Mouse (Mus musculus): ENCODE results near the gene Clk2. TPM values are rescaled to one million over a fixed set of nuclear protein-coding genes. Genes with fewer than 3 reads are reported as not detected.
A peak's percentile ranks its signal among the peaks of the same experiment; 100 is the strongest.

The Clk2 gene
- polyA plus RNA-seq, 1 experiment from 2014 or later: 32.2 TPM

DNA sequence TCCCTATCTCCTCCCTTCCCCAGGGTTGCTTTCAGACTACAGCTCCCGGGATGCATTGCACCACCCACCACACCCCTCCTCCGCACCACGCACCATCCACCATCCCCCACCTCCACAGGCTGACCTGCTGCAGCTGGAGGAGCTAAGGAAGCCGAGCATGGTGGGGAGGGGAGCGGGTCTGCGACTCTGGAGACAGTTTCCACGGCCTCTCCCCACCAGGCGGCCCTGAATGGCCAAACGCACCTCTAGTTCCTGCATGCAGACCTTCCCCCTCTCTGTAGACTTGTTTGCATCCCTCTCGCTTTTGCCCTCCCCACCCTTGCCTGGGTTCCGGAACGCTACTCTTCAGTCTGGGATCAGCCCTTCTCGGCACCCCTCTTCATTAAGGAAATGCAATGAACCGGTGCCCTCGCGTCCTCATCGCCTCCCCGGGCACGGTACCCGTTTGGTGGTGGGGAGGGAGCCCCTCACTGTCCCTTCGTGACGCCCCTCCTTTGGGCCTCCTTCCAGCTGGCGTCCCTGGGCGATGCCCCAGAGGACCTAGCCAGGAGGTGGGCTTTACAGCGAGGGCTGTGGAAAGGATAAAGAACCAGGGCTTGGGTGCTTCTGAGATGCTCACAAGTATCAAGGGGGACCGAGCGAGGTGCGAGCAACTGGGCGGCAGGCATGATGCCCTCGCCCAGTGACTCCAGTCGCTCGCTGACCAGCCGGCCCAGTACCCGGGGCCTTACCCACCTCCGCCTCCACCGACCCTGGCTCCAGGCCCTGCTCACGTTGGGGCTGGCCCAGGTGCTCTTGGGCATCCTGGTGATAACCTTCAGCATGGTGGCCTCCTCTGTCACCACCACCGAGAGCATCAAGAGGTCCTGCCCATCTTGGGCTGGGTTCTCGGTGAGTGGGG is 18.7 kb downstream of the Clk2 start, which contains the start of gene Fam189b:
TSS of gene Fam189b (plus strand) at position 86 of the 901 bp plus-strand sequence.
- Histone ChIP-seq H3K27me3 (ENCODE audit: insufficient read depth, poor library complexity, severe bottlenecking) (peaks cover 17% of the 10 kb centered on the region; the same call in 1 of the 2 replicates), H3K9me3 (no peaks in the 10 kb centered on the region), H3K4me3 (peak within 1 kb of the TSS; percentile 80), H3K27ac (peak within 1 kb of the TSS; percentile 92), H3K4me1 (peaks cover 63% of the 10 kb centered on the region), H3K36me3 (peaks cover 41% of the 10 kb centered on the region)
- peak; percentile 97 for DNase-seq (ENCODE audit: low spot score)
- WGBS: 6% methylated on average over 39 of the region's 39 CpGs

- peak overlapping the region; percentile 80 for H3K4me3 ChIP-seq
- DNase-seq (ENCODE audit: low spot score): no peak
- peaks cover 62% of the 10 kb centered on the region for H3K4me1 ChIP-seq
- WGBS: 70% methylated on average over 6 of the region's 6 CpGs
- peaks cover 44% of the 10 kb centered on the region for H3K36me3 ChIP-seq
- peak overlapping the region; percentile 92 for H3K27ac ChIP-seq
- no peaks in the 10 kb centered on the region for H3K9me3 ChIP-seq
- peaks cover 23% of the 10 kb centered on the region; the same call in 1 of the 2 replicates for H3K27me3 ChIP-seq (ENCODE audit: insufficient read depth, poor library complexity, severe bottlenecking)
Measured at GRCm38 (mm10) chr3:89183959-89184315, 19.3 kb downstream of the Clk2 start.

DNA sequence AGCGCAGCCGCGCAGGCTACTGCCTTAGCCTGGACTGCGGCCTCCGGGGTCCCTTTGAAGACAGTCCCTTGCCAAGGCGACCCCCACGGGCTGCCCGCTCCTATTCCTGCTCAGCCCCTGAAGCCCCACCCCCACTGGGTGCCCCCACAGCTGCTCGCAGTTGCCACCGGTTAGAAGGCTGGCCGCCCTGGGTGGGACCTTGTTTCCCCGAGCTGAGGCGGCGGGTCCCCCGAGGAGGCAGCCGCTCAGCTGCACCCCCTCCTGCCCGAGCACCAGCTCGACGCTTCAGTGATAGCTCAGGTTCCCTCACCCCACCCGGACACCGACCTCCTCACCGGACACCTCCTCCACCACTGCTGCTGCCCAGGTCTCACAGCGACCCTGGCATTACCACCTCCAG is 22.6 kb downstream of the Clk2 start:
- H3K27me3 ChIP-seq (ENCODE audit: insufficient read depth, poor library complexity, severe bottlenecking): peaks cover 23% of the 10 kb centered on the region; the same call in 1 of the 2 replicates
- 41% methylated on average over 23 of the region's 23 CpGs for whole genome bisulfite sequencing
- peaks cover 12% of the 10 kb centered on the region for H3K36me3 ChIP-seq
- peak overlapping the region; percentile 15; the same call in 1 of the 2 replicates for H3K4me3 ChIP-seq
- H3K9me3 ChIP-seq: no peaks in the 10 kb centered on the region
- peaks cover 57% of the 10 kb centered on the region for H3K4me1 ChIP-seq
- no peak for DNase-seq (ENCODE audit: low spot score)
- peak overlapping the region; percentile 2; the same call in 1 of the 2 replicates for H3K27ac ChIP-seq

DNA sequence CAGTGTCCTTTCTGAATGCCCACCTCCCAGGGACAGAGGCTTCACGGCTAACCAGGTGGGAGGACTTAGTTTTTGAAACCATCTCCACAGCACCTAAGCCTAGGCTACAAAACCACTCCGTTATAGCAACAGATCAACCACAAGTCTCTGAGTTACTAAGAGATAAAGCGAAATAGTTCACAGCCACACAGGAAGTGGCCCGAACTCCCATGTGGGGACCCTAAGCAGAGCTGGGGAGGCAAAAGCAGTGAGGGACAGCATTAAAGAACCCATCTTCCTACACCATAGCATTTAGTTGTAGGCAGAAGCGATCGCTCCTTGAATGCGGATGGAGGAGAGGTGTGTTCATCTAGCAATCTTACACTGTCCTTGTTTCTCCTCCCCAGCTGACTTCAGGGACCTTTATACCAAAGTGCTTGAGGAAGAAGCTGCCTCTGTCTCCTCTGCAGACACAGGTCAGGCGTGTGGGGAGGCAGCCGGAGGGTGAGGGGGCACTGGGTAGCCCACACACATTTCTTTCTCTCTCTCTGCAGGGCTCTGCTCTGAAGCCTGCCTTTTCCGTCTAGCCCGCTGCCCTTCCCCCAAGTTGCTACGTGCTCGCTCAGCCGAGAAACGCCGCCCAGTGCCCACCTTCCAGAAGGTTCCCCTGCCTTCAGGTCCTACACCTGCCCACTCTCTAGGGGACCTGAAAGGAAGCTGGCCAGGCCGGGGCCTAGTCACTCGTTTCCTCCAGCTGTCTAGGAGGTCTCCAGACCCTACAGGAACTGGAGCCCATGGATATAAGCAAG is 23.3 kb downstream of the Clk2 start:
- DNase-seq (ENCODE audit: low spot score): no peak
- Histone ChIP-seq H3K27me3 (ENCODE audit: insufficient read depth, poor library complexity, severe bottlenecking) (peaks cover 23% of the 10 kb centered on the region; the same call in 1 of the 2 replicates), H3K36me3 (peaks cover 9% of the 10 kb centered on the region), H3K27ac (0 out of 2 replicates have a peak overlapping the region, but pooled peaks have one; percentile 2), H3K4me3 (no peak overlapping the region), H3K4me1 (peaks cover 52% of the 10 kb centered on the region), H3K9me3 (no peaks in the 10 kb centered on the region)
- WGBS: 70% methylated on average over 18 of the region's 18 CpGs

DNA sequence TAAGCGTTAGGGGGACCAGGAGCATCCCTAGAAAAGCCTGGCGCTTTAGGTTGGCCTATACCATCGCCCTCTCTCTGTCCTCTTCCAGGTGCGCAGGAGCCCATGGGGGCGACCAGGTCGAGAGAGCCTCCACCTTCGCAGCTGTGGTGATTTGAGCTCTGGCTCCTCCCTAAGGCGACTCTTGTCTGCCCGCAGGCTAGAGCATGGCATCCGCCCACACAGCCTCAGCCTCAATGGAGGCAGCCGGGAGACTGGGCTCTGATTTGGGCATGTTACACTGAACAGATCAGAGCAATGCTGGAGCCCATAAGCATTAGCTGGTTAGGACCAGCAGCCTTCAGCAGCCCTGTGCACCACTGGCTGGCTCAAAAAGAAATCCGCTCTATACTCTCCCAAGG is 23.9 kb downstream of the Clk2 start:
- Histone ChIP-seq H3K4me3 (no peak overlapping the region), H3K4me1 (peaks cover 46% of the 10 kb centered on the region)
- 61% methylated on average over 12 of the region's 12 CpGs for WGBS

GRCm38 (mm10) chr3:89190436-89190835 is 25.8 kb downstream of the Clk2 start:
- Histone ChIP-seq H3K4me1 (peaks cover 27% of the 10 kb centered on the region), H3K27ac (no peak overlapping the region), H3K4me3 (no peak overlapping the region), H3K27me3 (ENCODE audit: insufficient read depth, poor library complexity, severe bottlenecking) (peaks cover 23% of the 10 kb centered on the region; the same call in 1 of the 2 replicates), H3K9me3 (no peaks in the 10 kb centered on the region), H3K36me3 (peaks cover 9% of the 10 kb centered on the region)
- DNase-seq (ENCODE audit: low spot score): no peak
- 73% methylated on average over 8 of the region's 8 CpGs for WGBS

More for the DNA sequence above, 23.9 kb downstream of the Clk2 start:
- Histone ChIP-seq H3K36me3 (peaks cover 9% of the 10 kb centered on the region), H3K27me3 (ENCODE audit: insufficient read depth, poor library complexity, severe bottlenecking) (peaks cover 23% of the 10 kb centered on the region; the same call in 1 of the 2 replicates), H3K9me3 (no peaks in the 10 kb centered on the region), H3K27ac (no peak overlapping the region)
- no peak for DNase-seq (ENCODE audit: low spot score)

- Histone ChIP-seq H3K27ac (no peak overlapping the region), H3K4me1 (peaks cover 18% of the 10 kb centered on the region), H3K36me3 (peaks cover 5% of the 10 kb centered on the region), H3K4me3 (no peak overlapping the region), H3K27me3 (ENCODE audit: insufficient read depth, poor library complexity, severe bottlenecking) (peaks cover 5% of the 10 kb centered on the region; the same call in 1 of the 2 replicates), H3K9me3 (no peaks in the 10 kb centered on the region)
- no peak for DNase-seq (ENCODE audit: low spot score)
- 83% methylated on average over 1 of the region's 1 CpGs for WGBS
Measured at GRCm38 (mm10) chr3:89193351-89193750, 28.8 kb downstream of the Clk2 start.

- WGBS: 88% methylated on average over 2 of the region's 2 CpGs
- H3K9me3 ChIP-seq: no peaks in the 10 kb centered on the region
- H3K27ac ChIP-seq: no peak overlapping the region
- H3K4me3 ChIP-seq: no peak overlapping the region
- H3K27me3 ChIP-seq (ENCODE audit: insufficient read depth, poor library complexity, severe bottlenecking): 0 out of 2 replicates have a peak, but pooled peaks cover under 1% of the 10 kb centered on the region
- peaks cover 13% of the 10 kb centered on the region for H3K4me1 ChIP-seq
- no peak for DNase-seq (ENCODE audit: low spot score)
- H3K36me3 ChIP-seq: no peaks in the 10 kb centered on the region
Measured at GRCm38 (mm10) chr3:89193853-89194252, 29.3 kb downstream of the Clk2 start.

- peak; percentile 98 for DNase-seq (ENCODE audit: low spot score)
- H3K27ac ChIP-seq: peak overlapping the region; percentile 89
- peaks cover 13% of the 10 kb centered on the region for H3K4me1 ChIP-seq
- 9% methylated on average over 33 of the region's 33 CpGs for WGBS
- no peaks in the 10 kb centered on the region for H3K27me3 ChIP-seq (ENCODE audit: insufficient read depth, poor library complexity, severe bottlenecking)
- peak overlapping the region; percentile 62 for H3K4me3 ChIP-seq
- no peaks in the 10 kb centered on the region for H3K36me3 ChIP-seq
- H3K9me3 ChIP-seq: no peaks in the 10 kb centered on the region
Measured at GRCm38 (mm10) chr3:89195979-89196877, 31.6 kb downstream of the Clk2 start.

- H3K27ac ChIP-seq: no peak overlapping the region
- H3K9me3 ChIP-seq: no peaks in the 10 kb centered on the region
- H3K27me3 ChIP-seq (ENCODE audit: insufficient read depth, poor library complexity, severe bottlenecking): no peaks in the 10 kb centered on the region
- no peak overlapping the region for H3K4me3 ChIP-seq
- H3K4me1 ChIP-seq: peaks cover 19% of the 10 kb centered on the region
- H3K36me3 ChIP-seq: peaks cover 10% of the 10 kb centered on the region
- 71% methylated on average over 3 of the region's 3 CpGs for WGBS
- no peak for DNase-seq (ENCODE audit: low spot score)
Measured at GRCm38 (mm10) chr3:89199839-89200238, 35.2 kb downstream of the Clk2 start.

DNA sequence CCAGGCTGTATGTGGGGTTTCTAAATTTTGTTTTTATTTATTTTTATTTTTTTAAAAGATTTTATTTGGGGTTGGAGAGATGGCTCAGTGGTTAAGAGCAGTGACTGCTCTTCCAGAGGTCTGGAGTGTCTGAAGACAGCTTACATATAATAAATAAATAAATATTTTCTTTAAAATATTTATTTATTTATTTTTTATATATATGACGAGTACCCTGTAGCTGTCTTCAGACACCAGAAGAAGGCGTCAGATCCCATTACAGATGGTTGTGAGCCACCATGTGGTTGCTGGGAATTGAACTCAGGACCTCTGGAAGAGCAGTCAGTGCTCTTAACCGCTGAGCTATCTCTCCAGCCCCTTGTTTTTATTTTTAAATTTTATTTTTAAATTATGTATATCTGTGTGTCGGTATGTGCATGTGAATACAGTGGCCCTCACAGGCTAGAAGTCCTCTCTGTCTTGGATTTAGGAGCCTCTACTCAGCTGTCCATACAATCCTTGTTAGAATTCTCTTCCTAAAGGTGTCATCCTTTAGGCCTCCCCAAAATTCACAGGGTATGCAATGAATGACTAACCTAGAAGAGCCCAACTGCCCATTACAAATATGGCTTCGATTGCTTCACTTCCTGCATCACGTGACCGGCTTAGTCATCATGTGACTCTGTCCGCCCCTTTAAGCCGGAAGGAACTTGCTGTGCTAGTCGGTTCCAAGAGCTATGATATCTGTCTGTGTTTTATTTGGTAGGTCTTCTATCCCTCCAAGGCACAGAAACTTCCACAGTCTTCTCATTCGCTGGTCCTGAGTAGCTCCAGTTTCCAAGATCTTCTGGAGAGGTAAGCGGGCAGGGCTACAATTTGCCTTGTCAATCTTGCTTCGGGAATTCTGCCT is 37.9 kb downstream of the Clk2 start, which contains the start of gene Gba:
TSS of gene Gba (plus strand) at position 676 of the 889 bp plus-strand sequence.
- 26% methylated on average over 13 of the region's 13 CpGs for WGBS
- DNase-seq (ENCODE audit: low spot score): peak; percentile 94
- no peaks in the 10 kb centered on the region for H3K27me3 ChIP-seq (ENCODE audit: insufficient read depth, poor library complexity, severe bottlenecking)
- H3K4me1 ChIP-seq: peaks cover 6% of the 10 kb centered on the region
- peaks cover 35% of the 10 kb centered on the region for H3K36me3 ChIP-seq
- peak within 1 kb of the TSS; percentile 72 for H3K4me3 ChIP-seq
- H3K27ac ChIP-seq: peak within 1 kb of the TSS; percentile 75
- no peaks in the 10 kb centered on the region for H3K9me3 ChIP-seq
